Mouse (Mus musculus) thymus, adult 2 months (tissue): Measurements from ENCODE around the gene Pfn1.

ENCODE experiments used
- CTCF ChIP-seq: fragments of 200-500 bp; IDR thresholded peaks from 2 replicates; pipeline ENCODE4 v1.5.1; 2012; ENCODE audit warnings: mild to moderate bottlenecking, control low read depth, low read length, moderate library complexity, borderline replicate concordance; ENCODE audit not compliant: control insufficient read depth, poor library complexity, insufficient read depth; ENCODE audit errors: extremely low read depth
- POLR2A ChIP-seq: fragments of 200-500 bp; IDR thresholded peaks from 2 replicates; pipeline ENCODE4 v1.6.1; 2012; ENCODE audit warnings: mild to moderate bottlenecking, low read length, control low read depth, moderate library complexity; ENCODE audit not compliant: control insufficient read depth, poor library complexity, insufficient read depth; ENCODE audit errors: extremely low read depth

- no peak for TF ChIP-seq POLR2A
- no peak for TF ChIP-seq CTCF
Observed at GRCm38 (mm10) chr11:70697376-70697775, 42.9 kb upstream of the Pfn1 start.
